Comparison of ENCODE assay signal across 4 mouse cellular contexts in genomic region chr12:115158717-115159232, GRCm38 (mm10).
DNase-seq lines count a peak whose midpoint lies in the region; TF ChIP-seq lines count a peak whose summit lies in the region.
"Not testable (repeated sequence)": the region's sequence is repeated elsewhere in the genome, so short reads cannot be mapped to it uniquely, and the experiment has no call there.

No protein-coding gene starts in this region.

- H3K9me3 ChIP-seq in CH12.LX (replicated peaks; ENCODE audit: low read length), result not testable (repeated sequence)

- 63% methylated on average over 1 of the region's 2 CpGs for WGBS in macrophage (ENCODE audit: missing documents)

- not testable (repeated sequence) for H3K27me3 ChIP-seq in CH12.LX (replicated peaks)

- TF ChIP-seq EP300 in CH12.LX (IDR thresholded peaks at IDR 0.05; ENCODE audit: low read length), result not testable (repeated sequence)

- TF ChIP-seq CTCF in CH12.LX (conservative IDR thresholded peaks at IDR 0.05 in 1 of 2, IDR thresholded peaks at IDR 0.05 in 1 of 2; ENCODE audit: low read depth in 2 of 2, low read length in 2 of 2); bone marrow macrophage, adult 2 months (IDR thresholded peaks at IDR 0.05; ENCODE audit: low read depth, low read length): not testable (repeated sequence)

- in situ Hi-C loops in CH12.LX (cut with MboI; ENCODE audit: low pct_ligation_motif_present, low pct_unique_long_range_greater_than_20kb, low sequenced_read_pairs), result loop anchor here (25.0 kb wide), 1 partner anchor 1721 kb away; no protein-coding TSS in a partner anchor

- not testable (repeated sequence) for H3K36me3 ChIP-seq in CH12.LX (replicated peaks in 1 of 2; ENCODE audit: control insufficient read depth in 1 of 2, insufficient read depth in 1 of 2, low read length in 1 of 2); macrophage (ENCODE audit: inconsistent target)

- peak overlapping the region in 2 of 3 experiments; percentile 34 to 63 for H3K4me3 ChIP-seq in CH12.LX (replicated peaks in 1 of 3; ENCODE audit: low read depth in 2 of 3, low read length in 2 of 3, poor library complexity in 1 of 3)
- H3K4me3 ChIP-seq in bone marrow macrophage, adult 2 months (ENCODE audit: insufficient read depth, low read length); macrophage (ENCODE audit: inconsistent target): not testable (repeated sequence)

- H3K79me2 ChIP-seq in CH12.LX (replicated peaks; ENCODE audit: control insufficient read depth, extremely low read depth, insufficient read depth, poor library complexity, severe bottlenecking); macrophage (ENCODE audit: inconsistent target): not testable (repeated sequence)

- H3K4me2 ChIP-seq in CH12.LX (ENCODE audit: insufficient read depth, low read depth, poor library complexity, severe bottlenecking), result not testable (repeated sequence)

- H3K9ac ChIP-seq in CH12.LX (ENCODE audit: insufficient read depth, low read depth), result peak overlapping the region; percentile 63; the same call in 1 of the 2 replicates

- peak; percentile 37 for DNase-seq in CH12.LX (ENCODE audit: extremely low read depth)
- peak; percentile 59 for DNase-seq in heart, adult 11 months

- not testable (repeated sequence) for H3K4me1 ChIP-seq in CH12.LX (ENCODE audit: control insufficient read depth in 1 of 2, insufficient read depth in 2 of 2)
- H3K4me1 ChIP-seq in bone marrow macrophage, adult 2 months (ENCODE audit: control insufficient read depth, insufficient read depth, low read length), result peaks cover 11% of the 10 kb centered on the region

- dilution Hi-C loops in CH12.LX (cut with MboI; ENCODE audit: extremely low pct_ligation_motif_present, extremely low pct_unique_long_range_greater_than_20kb, low sequenced_read_pairs), result not testable (repeated sequence)

- 0 out of 2 replicates have a peak, but pooled peaks have one; percentile 41 for TF ChIP-seq POLR2A in CH12.LX (IDR thresholded peaks at IDR 0.05; ENCODE audit: low read depth, low read length)
- TF ChIP-seq POLR2A in bone marrow macrophage, adult 2 months (IDR thresholded peaks at IDR 0.05; ENCODE audit: borderline replicate concordance, low read depth, low read length), result not testable (repeated sequence)

- H3K27ac ChIP-seq in CH12.LX (ENCODE audit: insufficient read depth, low read depth) (peak overlapping the region; percentile 80), macrophage (peak overlapping the region; percentile 48)
- H3K27ac ChIP-seq in bone marrow macrophage, adult 2 months (ENCODE audit: insufficient read depth, low read depth, low read length), result peak overlapping the region; percentile 75

- not testable (repeated sequence) for TF ChIP-seq RAD21 in CH12.LX (IDR thresholded peaks at IDR 0.05; ENCODE audit: low read depth, low read length)

TF ChIP-seq in CH12.LX, 34 proteins besides CTCF, POLR2A, EP300 and RAD21:
- TF ChIP-seq NELFE (IDR thresholded peaks at IDR 0.05; ENCODE audit: low read depth, low read length) (0 out of 2 replicates have a peak, but pooled peaks have one; percentile 22), TBP (conservative IDR thresholded peaks at IDR 0.05; ENCODE audit: low read depth, low read length) (peak; percentile 95), ZMIZ1 (IDR thresholded peaks at IDR 0.05; ENCODE audit: low read depth, low read length) (peak; percentile 67), POLR2AphosphoS2 (IDR thresholded peaks at IDR 0.05; ENCODE audit: low read depth, low read length) (peak; percentile 54; the same call in 1 of the 2 replicates)
TF ChIP-seq in CH12.LX: peak in this region for 4; not testable (repeated sequence) for 30.
